Mouse (Mus musculus) pancreas, adult 10 weeks (tissue): ENCODE measurements around the gene Mfsd2a. TPM values are rescaled to one million over a fixed set of nuclear protein-coding genes. Genes with fewer than 3 reads are reported as not detected.

ENCODE experiments used
- polyA plus RNA-seq: library from polyadenylated mRNA; stranded (reverse); fragments of 350-450 nt; fragmentation: Illumina TruSeq; extraction: RNeasy Lipid Tissue Mini Kit (QIAGEN cat#74804); gene quantifications from one replicate; pipeline ENCODE4 v1.2.3, GENCODE M21; 2015; ENCODE audit warnings: low read depth, low replicate concordance; ENCODE audit not compliant: insufficient read depth

Gene Mfsd2a
- not detected for polyA plus RNA-seq

GRCm38 (mm10) chr4:122961100-122961567, at the start of gene Mfsd2a:
Gene Mfsd2a, minus strand, starts transcription at chr4:122961188.

GRCm38 (mm10) chr4:122995404-122996220, 34.6 kb upstream of the Mfsd2a start, which contains the start of gene Mycl:
Gene Mycl, plus strand, starts transcription at chr4:122995652.

Other genes with a start within 250 kb of the Mfsd2a start
- gene Ppt1, start 124.9 kb downstream of the Mfsd2a start, polyA plus RNA-seq = 13.5 TPM
- 22.8 TPM for gene Cap1, start 75.1 kb downstream of the Mfsd2a start, polyA plus RNA-seq
- gene Mycl, start 34.5 kb upstream of the Mfsd2a start, polyA plus RNA-seq = not detected
- gene Trit1, start 55.4 kb upstream of the Mfsd2a start, polyA plus RNA-seq = 6.7 TPM
- not detected for gene Bmp8b, start 144.0 kb upstream of the Mfsd2a start, polyA plus RNA-seq
- gene Oxct2b, start 155.1 kb upstream of the Mfsd2a start, polyA plus RNA-seq = not detected
- 10.2 TPM for gene Ppie, start 178.8 kb upstream of the Mfsd2a start, polyA plus RNA-seq
- gene Hpcal4, start 222.0 kb upstream of the Mfsd2a start, polyA plus RNA-seq = 0.39 TPM
- gene Nt5c1a, start 240.3 kb upstream of the Mfsd2a start, polyA plus RNA-seq = not detected